Mouse (Mus musculus) MEL (cell line): ENCODE measurements around the gene Plk2. TPM values are rescaled to one million over a fixed set of nuclear protein-coding genes. Genes with fewer than 3 reads are reported as not detected.

ENCODE experiments used
- DNase-seq: peaks from one replicate; pipeline ENCODE4 v3.0.0; 2011; ENCODE audit warnings: low read depth, low spot score
- H3K27ac ChIP-seq: 2 replicates; pipeline ENCODE4 v1.5.1; 2012; ENCODE audit warnings: low read depth, mild to moderate bottlenecking, control low read depth, low read length, moderate library complexity; ENCODE audit not compliant: control insufficient read depth
- H3K27me3 ChIP-seq, 2 experiments: fragments of 150-350 bp in 1 of 2; sonication (generic) in 1 of 2; 2 replicates each; pipeline ENCODE4 v1.6.1; 2012; ENCODE audit warnings: low read length in 2 of 2, mild to moderate bottlenecking in 2 of 2, improper control_type of control experiment in 1 of 2, moderate library complexity in 1 of 2; ENCODE audit not compliant: insufficient read depth in 2 of 2, control insufficient read depth in 1 of 2
- H3K36me3 ChIP-seq, 2 experiments: 2 replicates each; pipeline ENCODE4 v1.6.1; 2012 to 2014; ENCODE audit warnings: low read length in 2 of 2, improper control_type of control experiment in 1 of 2, inconsistent platforms in 1 of 2, mild to moderate bottlenecking in 1 of 2; ENCODE audit not compliant: insufficient read depth in 2 of 2, control insufficient read depth in 1 of 2
- H3K4me1 ChIP-seq, 2 experiments: fragments of 150-350 bp in 1 of 2; sonication (generic) in 1 of 2; 2 replicates each; pipeline ENCODE4 v1.6.1; 2012; ENCODE audit warnings: low read length in 2 of 2, improper control_type of control experiment in 1 of 2, mild to moderate bottlenecking in 1 of 2; ENCODE audit not compliant: insufficient read depth in 2 of 2, control insufficient read depth in 1 of 2
- H3K4me3 ChIP-seq, 2 experiments: fragments of 150-350 bp in 1 of 2; sonication (generic) in 1 of 2; 2 replicates each; pipeline ENCODE4 v1.5.1; 2012; ENCODE audit warnings: low read depth in 2 of 2, low read length in 2 of 2, mild to moderate bottlenecking in 2 of 2, moderate library complexity in 2 of 2, control low read depth in 1 of 2, improper control_type of control experiment in 1 of 2; ENCODE audit not compliant: control insufficient read depth in 1 of 2, insufficient read depth in 1 of 2
- H3K79me2 ChIP-seq: 2 replicates; pipeline ENCODE4 v1.6.1; 2012; ENCODE audit warnings: mild to moderate bottlenecking, low read length, moderate library complexity; ENCODE audit not compliant: control insufficient read depth, poor library complexity, insufficient read depth
- H3K9ac ChIP-seq: 2 replicates; pipeline ENCODE4 v1.6.1; 2012; ENCODE audit warnings: low read depth, mild to moderate bottlenecking, control low read depth, low read length, moderate library complexity; ENCODE audit not compliant: control insufficient read depth, poor library complexity, severe bottlenecking
- H3K9me3 ChIP-seq: fragments of 150-350 bp; sonication (generic); replicated peaks from 2 replicates; pipeline ENCODE4 v1.6.1; 2012; ENCODE audit warnings: mild to moderate bottlenecking, low read length, improper control_type of control experiment, moderate library complexity; ENCODE audit not compliant: insufficient read depth
- ELF1 ChIP-seq: IDR thresholded peaks from 2 replicates; pipeline ENCODE4 v1.6.1; 2014; ENCODE audit warnings: low read depth, mild to moderate bottlenecking, inconsistent platforms, low read length, improper control_type of control experiment, moderate library complexity
- ETS1 ChIP-seq: IDR thresholded peaks from 2 replicates; pipeline ENCODE4 v1.6.1; 2012; ENCODE audit warnings: low read depth, mild to moderate bottlenecking, inconsistent platforms, low read length, improper control_type of control experiment, moderate library complexity
- GATA1 ChIP-seq: IDR thresholded peaks from 2 replicates; pipeline ENCODE4 v1.6.1; 2011; ENCODE audit warnings: low read depth, low read length, improper control_type of control experiment
- KAT2A ChIP-seq: conservative IDR thresholded peaks from 2 replicates; pipeline ENCODE4 v1.6.1; 2012; ENCODE audit warnings: low read depth, low read length, improper control_type of control experiment, inconsistent platforms
- MAFK ChIP-seq: IDR thresholded peaks from 2 replicates; pipeline ENCODE4 v1.6.1; 2011; ENCODE audit warnings: low read depth, mild to moderate bottlenecking, low read length, improper control_type of control experiment, borderline replicate concordance
- MAX ChIP-seq: IDR thresholded peaks from 2 replicates; pipeline ENCODE4 v1.6.1; 2011; ENCODE audit warnings: low read length, improper control_type of control experiment
- MAZ ChIP-seq: IDR thresholded peaks from 2 replicates; pipeline ENCODE4 v1.6.1; 2012; ENCODE audit warnings: low read depth, mild to moderate bottlenecking, inconsistent platforms, low read length, improper control_type of control experiment
- MYB ChIP-seq: IDR thresholded peaks from 2 replicates; pipeline ENCODE4 v1.6.1; 2011; ENCODE audit warnings: mild to moderate bottlenecking, low read depth, low read length, improper control_type of control experiment
- MYC ChIP-seq: IDR thresholded peaks from 2 replicates; pipeline ENCODE4 v1.6.1; 2011; ENCODE audit warnings: low read depth, mild to moderate bottlenecking, low read length, improper control_type of control experiment, moderate library complexity
- NELFE ChIP-seq: IDR thresholded peaks from 2 replicates; pipeline ENCODE4 v1.6.1; 2011; ENCODE audit warnings: low read depth, low read length, improper control_type of control experiment
- NRF1 ChIP-seq: IDR thresholded peaks from 2 replicates; pipeline ENCODE4 v1.6.1; 2014; ENCODE audit warnings: low read depth, mild to moderate bottlenecking, inconsistent platforms, low read length, improper control_type of control experiment, moderate library complexity; ENCODE audit not compliant: poor library complexity, insufficient read depth, severe bottlenecking
- RAD21 ChIP-seq: IDR thresholded peaks from 2 replicates; pipeline ENCODE4 v1.6.1; 2011; ENCODE audit warnings: mild to moderate bottlenecking, low read depth, low read length, improper control_type of control experiment
- RCOR1 ChIP-seq: IDR thresholded peaks from 2 replicates; pipeline ENCODE4 v1.6.1; 2012; ENCODE audit warnings: low read depth, mild to moderate bottlenecking, inconsistent platforms, low read length, improper control_type of control experiment
- SMC3 ChIP-seq: IDR thresholded peaks from 2 replicates; pipeline ENCODE4 v1.6.1; 2011; ENCODE audit warnings: low read depth, low read length, improper control_type of control experiment
- TBP ChIP-seq: IDR thresholded peaks from 2 replicates; pipeline ENCODE4 v1.8.0; 2011; ENCODE audit warnings: low read depth, low read length, improper control_type of control experiment
- USF1 ChIP-seq: IDR thresholded peaks from 2 replicates; pipeline ENCODE4 v1.6.1; 2014; ENCODE audit warnings: low read depth, mild to moderate bottlenecking, inconsistent platforms, low read length, improper control_type of control experiment, moderate library complexity
- ZKSCAN1 ChIP-seq: IDR thresholded peaks from 2 replicates; pipeline ENCODE4 v1.6.1; 2012; ENCODE audit warnings: low read depth, mild to moderate bottlenecking, inconsistent platforms, low read length, improper control_type of control experiment, moderate library complexity
- ZMIZ1 ChIP-seq: IDR thresholded peaks from 2 replicates; pipeline ENCODE4 v1.6.1; 2012; ENCODE audit warnings: low read depth, mild to moderate bottlenecking, inconsistent platforms, low read length, improper control_type of control experiment, moderate library complexity
- polyA plus RNA-seq, 2 experiments: library from polyadenylated mRNA; stranded (reverse) in 1 of 2; unstranded in 1 of 2; fragments of >175 nt in 1 of 2; fragments of >200 nt in 1 of 2; gene quantifications; 2 replicates each; pipeline versions ENCODE4 v1.2.1 to v1.2.4; 2012; ENCODE audit warnings: low replicate concordance in 2 of 2, low read depth in 1 of 2; ENCODE audit not compliant: insufficient read length in 2 of 2, insufficient read depth in 1 of 2, missing spikeins in 1 of 2
- total RNA-seq: library from RNA; depleted of rRNA; stranded (reverse); fragments of 300-350 nt; gene quantifications from 2 replicates; pipeline ENCODE4 v1.2.3, GENCODE M21; 2012

Plk2 gene
- total and polyA plus RNA-seq, 3 experiments: not detected

- no peak overlapping the region for H3K4me3 ChIP-seq
- H3K9ac ChIP-seq: no peak overlapping the region
- no peak overlapping the region for H3K27ac ChIP-seq
- no peaks in the 10 kb centered on the region for H3K9me3 ChIP-seq
- no peaks in the 10 kb centered on the region for H3K4me1 ChIP-seq
- DNase-seq: no peak
- TF ChIP-seq MAX: no peak
- TF ChIP-seq MYC: no peak
- H3K27me3 ChIP-seq: no peaks in the 10 kb centered on the region
- H3K79me2 ChIP-seq: no peaks in the 10 kb centered on the region
- no peaks in the 10 kb centered on the region for H3K36me3 ChIP-seq
Observed at GRCm38 (mm10) chr13:110444894-110445293, 50.0 kb downstream of the Plk2 start.

DNA sequence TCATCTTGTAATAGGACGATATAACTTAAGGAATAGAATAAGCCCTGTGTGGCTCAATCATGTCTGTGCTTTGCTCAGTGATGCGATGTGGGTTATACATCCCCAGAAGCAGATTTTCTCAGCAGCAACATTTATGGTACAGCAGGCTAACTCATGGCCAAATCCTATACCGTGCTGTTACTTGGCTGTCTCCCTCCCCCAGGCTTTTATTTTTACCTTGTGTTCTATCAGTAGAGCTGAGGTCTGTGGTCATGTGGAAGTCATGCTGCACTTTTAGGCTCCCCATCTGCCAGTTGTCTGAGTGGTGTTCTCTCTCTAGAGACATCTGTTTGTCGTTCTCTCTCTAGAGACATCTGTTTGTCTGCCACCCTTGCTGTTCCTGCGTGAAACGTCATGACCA is 51.6 kb downstream of the Plk2 start:
- Histone ChIP-seq H3K36me3 (no peaks in the 10 kb centered on the region), H3K4me3 (no peak overlapping the region), H3K79me2 (no peaks in the 10 kb centered on the region), H3K9me3 (no peaks in the 10 kb centered on the region), H3K27me3 (no peaks in the 10 kb centered on the region), H3K27ac (no peak overlapping the region), H3K4me1 (no peaks in the 10 kb centered on the region), H3K9ac (no peak overlapping the region)
- DNase-seq: no peak
- TF ChIP-seq ZKSCAN1: no peak
- TF ChIP-seq MAZ: no peak
- TF ChIP-seq ELF1: no peak
- no peak for TF ChIP-seq MAX
- TF ChIP-seq NELFE: no peak
- TF ChIP-seq MYC: no peak
- no peak for TF ChIP-seq MAFK
- TF ChIP-seq USF1: no peak
- no peak for TF ChIP-seq RAD21
- no peak for TF ChIP-seq GATA1
- no peak for TF ChIP-seq SMC3
- TF ChIP-seq MYB: no peak
- no peak for TF ChIP-seq KAT2A
- TF ChIP-seq ETS1: no peak
- no peak for TF ChIP-seq ZMIZ1
- TF ChIP-seq TBP: no peak
- TF ChIP-seq NRF1: no peak
- no peak for TF ChIP-seq RCOR1
